Mouse (Mus musculus) urinary bladder, adult 18-20 months (tissue): Measurements from ENCODE around the gene Gm5039.
"Not testable (repeated sequence)": the region's sequence is repeated elsewhere in the genome, so short reads cannot be mapped to it uniquely, and the experiment has no call there.

Source experiments
- DNase-seq, 2 experiments: peaks; one replicate each; pipeline ENCODE4 v3.0.0; 2022; ENCODE audit warnings: low spot score in 2 of 2, mixed read lengths in 2 of 2

The Gm5039 gene

DNA sequence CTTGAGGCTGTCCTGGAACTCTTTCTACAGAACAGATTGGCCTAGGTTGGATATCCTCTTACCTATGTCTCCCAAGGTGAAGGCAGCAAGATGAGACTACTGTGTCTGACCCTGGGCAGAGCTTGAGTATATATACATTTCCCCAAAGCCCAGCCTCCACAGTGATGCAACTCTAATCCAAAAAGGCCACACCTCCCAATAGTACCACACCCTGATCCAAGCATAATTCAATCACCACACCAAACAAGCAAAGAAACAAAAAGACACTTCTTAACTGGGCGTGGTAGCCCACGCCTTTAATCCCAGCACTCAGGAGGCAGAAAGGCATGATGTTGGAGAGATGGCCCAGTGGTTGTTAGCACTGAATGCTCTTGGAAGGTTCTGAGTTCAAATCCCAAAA, at the start of gene Gm5039:
TSS of gene Gm5039 (minus strand) at position 101 of the 400 bp plus-strand sequence.
- not testable (repeated sequence) for DNase-seq

DNA sequence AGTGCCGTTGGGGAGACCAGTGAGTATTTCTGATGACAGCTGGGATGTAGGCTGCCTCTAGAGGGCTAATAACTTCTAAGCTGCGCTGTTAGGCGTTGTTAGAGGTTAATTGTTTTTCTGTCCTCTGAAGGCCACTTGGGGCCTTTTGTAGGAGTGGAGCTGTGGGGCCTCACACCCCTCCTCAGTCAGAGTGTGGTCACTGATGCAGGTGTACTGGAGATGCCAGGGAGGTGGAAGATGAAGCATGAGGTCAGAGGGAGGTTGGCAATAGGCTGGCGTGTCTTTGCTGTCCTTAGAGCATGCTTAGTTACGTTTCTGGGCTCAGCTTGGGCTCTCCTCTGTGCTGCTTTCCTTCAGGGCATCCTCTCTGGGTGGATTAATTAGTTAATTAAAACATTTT, 48.2 kb upstream of the Gm5039 start:
- no peak for DNase-seq

DNA sequence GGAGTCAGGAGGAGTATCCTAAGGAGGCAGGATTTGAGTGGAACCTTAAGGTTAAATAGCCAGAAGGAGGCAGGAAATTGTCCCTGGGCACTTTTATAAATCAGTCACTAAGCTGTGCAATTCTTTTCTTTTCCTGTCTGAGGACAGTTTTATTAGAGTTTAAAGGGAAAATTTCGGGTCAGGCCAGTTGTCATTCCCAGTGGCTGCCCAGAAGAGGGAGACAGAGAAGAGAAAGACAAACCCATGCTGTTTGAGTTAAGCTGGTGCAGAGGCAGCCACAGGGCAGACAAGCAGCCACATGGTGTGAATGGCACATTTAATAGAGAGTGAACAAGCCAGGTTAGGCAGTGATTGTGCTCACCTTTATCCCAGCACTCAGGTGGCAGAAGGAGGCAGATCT, 46.5 kb upstream of the Gm5039 start:
- DNase-seq, result not testable (repeated sequence)

DNA sequence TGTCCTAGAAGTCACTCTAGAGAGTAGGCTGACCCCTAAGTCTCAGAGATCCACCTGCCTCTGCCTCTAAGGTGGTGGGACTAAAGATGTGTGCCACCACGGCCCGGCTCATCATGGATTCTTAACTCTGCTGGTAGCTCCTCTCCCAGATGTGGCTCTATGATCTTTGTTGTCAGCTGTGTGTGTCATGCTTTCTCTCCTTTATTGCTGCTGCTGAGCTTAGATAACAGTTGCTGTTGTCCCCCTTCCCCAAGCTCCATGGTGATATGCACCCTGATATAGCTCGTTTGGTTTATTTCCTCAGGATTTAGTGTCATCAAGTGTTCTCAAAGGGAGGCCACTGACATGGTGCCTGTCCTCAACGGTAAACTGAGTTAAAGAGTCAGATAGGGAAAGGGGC, 45.9 kb upstream of the Gm5039 start:
- not testable (repeated sequence) for DNase-seq

DNA sequence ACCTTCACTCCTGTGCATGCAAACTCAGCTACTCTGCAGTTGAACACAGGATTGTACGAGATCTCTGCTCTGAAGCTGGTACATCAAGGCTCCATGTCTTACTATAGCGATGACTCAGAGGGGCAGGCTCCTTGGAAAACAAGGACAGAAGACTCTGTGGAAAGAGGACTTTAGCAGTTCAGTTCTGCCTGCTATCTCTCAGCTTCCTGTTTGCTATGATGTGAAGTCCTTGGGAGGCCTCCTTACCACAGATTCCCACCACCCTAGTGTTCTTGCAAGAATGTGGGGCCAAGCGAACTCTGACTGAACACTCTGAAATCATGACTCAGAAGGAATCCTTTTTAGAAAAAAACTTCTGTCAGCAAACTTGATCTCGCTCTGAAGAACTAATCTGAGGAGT, 44.8 kb upstream of the Gm5039 start:
- no peak for DNase-seq

DNA sequence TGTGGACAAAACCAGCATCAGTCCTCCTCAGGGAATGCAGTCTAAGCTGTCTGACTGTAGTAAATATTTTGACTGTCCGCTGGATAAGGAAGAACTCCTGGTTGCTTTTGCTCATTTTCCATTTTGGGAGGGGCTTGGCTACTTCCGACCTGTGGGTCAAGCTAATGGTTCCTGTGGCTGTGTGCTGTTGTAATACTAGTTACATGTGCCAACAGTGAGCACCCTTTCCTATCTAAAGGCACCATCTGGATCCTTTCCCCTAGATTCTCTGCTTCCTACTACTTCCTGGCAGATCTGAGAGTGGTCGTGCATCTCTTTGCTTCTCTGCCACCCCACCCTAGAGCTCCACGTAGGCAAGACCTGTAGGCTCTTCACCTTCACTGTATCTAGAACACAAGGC, 43.8 kb upstream of the Gm5039 start:
- DNase-seq, result no peak

DNA sequence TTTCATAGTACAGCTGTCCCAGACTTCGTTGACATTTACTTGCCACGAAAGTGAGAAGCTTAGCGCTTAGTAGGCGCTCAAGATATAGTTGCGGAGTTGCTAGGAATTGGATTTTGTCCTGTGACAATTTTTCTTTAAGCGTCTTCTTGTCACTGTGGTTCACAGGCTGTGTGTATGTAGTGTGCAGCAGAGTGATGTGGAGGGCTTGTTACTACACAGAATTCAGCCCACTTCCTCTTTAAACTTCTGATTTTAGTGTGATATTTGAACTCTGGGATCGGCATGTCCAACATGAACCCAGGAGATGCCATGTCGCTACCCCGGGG, 37.3 kb upstream of the Gm5039 start:
- no peak for DNase-seq

DNA sequence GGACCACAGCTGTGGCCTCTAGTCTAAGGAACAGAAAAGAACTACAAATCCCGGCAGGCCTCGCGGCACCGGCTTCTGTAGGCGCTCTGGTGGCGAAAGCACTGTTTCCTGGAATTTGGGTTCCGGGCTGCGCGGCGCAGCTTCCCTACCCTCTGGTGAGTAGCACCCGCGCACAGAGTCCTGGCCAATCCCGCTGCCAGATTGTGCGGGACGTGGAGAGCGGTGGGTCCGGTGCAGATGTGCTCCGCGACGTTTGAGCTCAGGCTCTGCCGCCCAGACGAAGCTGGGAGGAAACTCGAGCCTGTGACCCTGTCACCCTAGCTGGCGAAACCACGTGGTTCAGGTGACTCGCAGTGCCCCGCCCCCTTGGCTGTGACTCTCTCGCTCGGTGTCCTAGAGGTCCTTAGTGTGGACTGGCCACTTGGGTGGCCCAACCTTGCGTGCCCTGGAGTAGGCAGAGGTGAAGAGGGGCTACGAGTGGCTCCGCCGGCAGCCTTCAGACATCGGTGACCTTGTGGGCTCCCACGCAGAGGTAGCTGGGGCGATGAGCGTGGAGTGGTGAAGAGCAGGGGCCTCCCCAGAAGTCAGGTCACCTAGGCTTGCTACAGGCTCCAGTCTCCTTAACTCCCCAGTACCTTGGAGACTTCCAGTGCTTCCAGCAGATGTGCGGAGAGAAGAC, 36.8 kb upstream of the Gm5039 start, which contains the start of gene Adck1:
TSS of gene Adck1 (plus strand) at position 114 of the 679 bp plus-strand sequence.
- DNase-seq, result peak; percentile 77 to 85

DNA sequence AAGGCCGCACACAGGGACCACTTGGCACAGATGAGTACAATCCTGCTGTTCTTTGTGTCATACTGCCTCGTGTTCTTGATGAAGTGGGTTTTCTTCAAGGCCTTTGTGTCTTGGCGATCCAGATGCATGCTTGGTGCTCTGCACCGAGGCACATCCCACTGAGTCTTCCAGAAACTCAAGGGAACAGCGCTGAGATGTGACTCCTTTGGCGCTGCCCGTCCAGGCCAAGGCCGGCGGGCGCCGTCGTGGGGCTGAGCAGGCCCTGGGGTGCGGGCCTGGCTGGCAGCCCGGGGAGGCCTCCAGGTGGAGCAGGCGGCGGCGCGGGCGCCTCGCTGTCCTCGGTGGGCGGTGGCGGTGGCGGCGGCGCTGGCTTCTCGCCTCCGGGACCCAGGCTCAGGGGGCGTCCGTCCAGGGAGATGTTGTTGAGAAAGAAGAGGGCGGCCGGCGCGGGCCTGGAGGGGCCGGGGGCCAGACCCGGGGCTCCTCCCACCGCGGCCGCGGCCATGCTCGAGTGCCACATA, 30.4 kb upstream of the Gm5039 start:
- no peak for DNase-seq

DNA sequence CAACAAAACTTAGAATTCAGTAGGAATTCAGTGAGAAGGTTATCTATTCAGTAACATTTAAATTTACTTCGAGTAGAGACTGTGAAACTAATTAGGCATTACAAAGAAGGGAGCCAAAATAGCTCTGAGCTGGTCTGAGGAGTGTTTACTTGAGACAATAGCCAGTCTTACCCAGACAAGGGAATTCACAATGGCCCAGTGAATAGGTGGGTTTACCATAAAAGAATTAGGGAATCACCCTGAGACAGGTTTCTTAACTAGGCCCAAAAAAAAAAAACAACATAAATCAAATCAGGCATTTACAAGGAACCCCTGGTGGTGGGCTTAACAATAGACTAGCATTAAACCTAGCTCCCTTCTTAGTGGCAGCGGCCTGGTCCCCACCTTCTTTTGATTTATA, 17.5 kb upstream of the Gm5039 start:
- not testable (repeated sequence) for DNase-seq

DNA sequence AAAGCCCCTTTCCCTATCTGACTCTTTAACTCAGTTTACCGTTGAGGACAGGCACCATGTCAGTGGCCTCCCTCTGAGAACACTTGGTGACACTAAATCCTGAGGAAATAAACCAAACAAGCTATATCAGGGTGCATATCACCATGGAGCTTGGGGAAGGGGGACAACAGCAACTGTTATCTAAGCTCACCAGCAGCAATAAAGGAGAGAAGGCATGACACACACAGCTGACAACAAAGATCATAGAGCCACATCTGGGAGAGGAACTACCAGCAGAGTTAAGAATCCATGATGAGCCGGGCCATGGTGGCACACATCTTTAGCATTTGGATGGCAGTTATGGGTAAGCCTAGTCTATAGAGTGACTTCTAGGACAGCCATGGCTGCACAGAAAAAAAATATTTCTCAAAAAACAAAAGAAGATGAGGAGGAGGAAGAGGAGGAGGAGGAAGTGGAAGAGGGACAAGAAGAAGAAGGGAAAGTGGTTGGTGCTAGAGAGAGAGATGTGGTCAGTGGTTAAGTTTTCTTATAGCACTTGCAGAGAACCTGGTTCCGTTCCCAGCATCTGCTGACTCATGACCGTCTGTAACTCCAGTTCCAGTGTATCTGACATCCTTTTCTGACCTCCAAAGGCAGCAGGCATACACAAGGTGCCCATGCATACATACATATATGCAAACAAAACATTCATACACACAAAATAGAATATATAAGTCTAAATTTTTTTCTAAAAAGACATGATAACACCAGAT, 13.0 kb upstream of the Gm5039 start:
- not testable (repeated sequence) for DNase-seq

DNA sequence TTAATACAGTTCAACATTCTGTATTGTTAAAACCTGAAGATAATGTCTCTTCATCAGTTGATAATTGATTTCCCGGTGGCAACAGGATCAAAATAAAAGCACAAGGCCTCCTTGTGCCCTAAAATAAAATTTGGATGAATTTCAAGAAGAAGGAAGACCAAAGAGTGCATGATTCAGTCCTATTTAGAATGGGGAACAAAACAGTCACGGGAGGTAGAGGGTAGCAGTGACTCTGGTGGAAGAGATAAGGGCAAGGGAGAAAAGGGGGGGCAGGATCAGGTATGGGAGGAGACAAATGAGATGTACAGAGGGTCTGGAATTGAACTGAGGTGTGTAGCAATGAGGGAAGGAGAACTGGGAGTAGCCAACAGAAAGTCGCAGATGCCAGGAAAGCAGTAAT, 9.3 kb downstream of the Gm5039 start:
- no peak for DNase-seq

DNA sequence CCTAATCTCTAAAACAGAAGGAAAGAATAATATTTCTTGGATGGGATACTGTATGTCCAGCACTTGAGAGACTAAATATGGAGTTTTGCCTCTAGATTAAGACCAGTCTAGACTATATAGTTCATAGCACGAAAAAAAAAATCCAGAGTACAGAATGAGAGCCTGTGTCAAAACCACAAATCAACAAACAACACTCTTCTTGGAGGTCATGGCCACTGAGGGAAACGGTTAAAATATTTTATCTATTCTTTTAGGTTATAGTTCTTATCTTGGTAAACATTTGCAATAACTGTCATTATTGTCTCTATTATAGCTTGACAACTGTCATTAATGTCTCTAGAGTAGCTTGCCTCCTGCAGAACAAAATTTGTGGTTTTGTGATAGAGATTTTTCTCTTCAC, 26.7 kb downstream of the Gm5039 start:
- not testable (repeated sequence) for DNase-seq

DNA sequence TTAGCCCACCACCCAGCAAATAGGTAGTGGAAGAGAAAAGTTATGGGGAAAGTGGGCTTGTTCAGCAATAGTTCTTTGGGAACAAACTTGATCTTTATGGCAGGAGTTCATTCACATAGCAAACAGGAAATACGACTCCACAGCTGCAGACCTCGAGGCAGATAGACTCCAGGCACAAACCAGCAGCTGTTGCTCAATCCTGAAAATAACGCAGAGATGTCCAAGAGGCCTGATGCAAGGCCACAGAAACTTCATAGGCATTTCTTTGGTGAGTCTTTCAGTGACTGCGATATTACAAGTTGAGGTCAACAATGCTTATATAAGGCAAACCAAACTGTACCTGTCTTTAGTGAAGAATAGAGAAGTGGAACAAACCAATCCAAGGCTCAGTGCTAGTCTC, 30.7 kb downstream of the Gm5039 start:
- not testable (repeated sequence) for DNase-seq

DNA sequence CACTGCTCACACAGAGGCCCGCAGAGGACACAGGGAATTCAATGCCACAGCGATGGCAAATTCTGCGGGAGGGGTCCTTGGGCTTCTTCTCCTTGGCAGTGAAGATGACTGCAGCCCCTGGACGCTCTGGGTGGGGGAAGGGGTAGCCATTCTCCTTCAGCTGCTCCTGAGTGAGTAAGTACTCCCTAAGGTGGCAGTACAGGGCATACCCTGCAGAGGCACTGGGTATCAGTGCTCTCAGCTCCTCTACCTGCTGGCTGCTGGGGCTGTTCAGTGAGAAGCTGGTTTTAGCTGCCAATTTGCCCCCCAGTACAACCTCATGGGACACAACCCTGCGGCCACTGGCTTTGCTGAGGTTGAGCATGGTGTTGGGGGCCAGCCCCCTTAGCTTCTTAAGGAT, 38.6 kb downstream of the Gm5039 start:
- DNase-seq, result not testable (repeated sequence)

DNA sequence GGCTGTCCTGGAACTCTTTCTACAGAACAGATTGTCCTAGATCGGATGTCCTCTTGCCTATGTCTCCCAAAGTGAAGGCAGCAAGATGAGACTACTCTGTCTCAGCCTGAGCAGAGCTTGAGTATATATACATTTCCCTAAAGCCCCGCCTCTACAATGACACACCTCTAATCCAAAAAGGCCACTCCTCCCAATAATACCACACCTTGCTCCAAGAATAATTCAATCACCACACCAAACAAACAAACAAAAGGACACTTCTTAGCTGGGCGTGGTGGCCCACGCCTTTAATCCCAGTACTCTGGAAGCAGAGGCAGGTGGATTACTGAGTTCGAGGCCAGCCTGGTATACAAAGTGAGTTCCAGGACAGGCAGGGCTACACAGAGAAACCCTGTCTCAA, 49.4 kb downstream of the Gm5039 start, which contains the start of gene Gm5662:
TSS of gene Gm5662 (minus strand) at position 101 of the 400 bp plus-strand sequence.
- not testable (repeated sequence) for DNase-seq
